Mouse (Mus musculus): Measurements from ENCODE around the gene Arl6. TPM values are rescaled to one million over a fixed set of nuclear protein-coding genes. Genes with fewer than 3 reads are reported as not detected.

The Arl6 gene
- polyA plus RNA-seq, 1 experiment from 2014 or later = 46.7 TPM

Other genes starting within 250 kb of the Arl6 start
- 0.07 TPM in 1 of 2 replicates, not detected in the other for gene Gabrr3, start 232.1 kb downstream of the Arl6 start, polyA plus RNA-seq (2015; fragmentation: Nextera tagmentation; extraction: Ambion mirVana)
- 13.7 and 14.5 TPM in 2 replicates for gene Riox2, start 167.6 kb downstream of the Arl6 start, polyA plus RNA-seq (2015; fragmentation: Nextera tagmentation; extraction: Ambion mirVana)
- gene Crybg3, start 38.4 kb downstream of the Arl6 start, polyA plus RNA-seq (2015; fragmentation: Nextera tagmentation; extraction: Ambion mirVana) = 2.8 and 3.8 TPM in 2 replicates